Mouse (Mus musculus) natural killer cell, adult 2 months (primary cell): ENCODE measurements around the gene A4gnt.

Experiments used
- DNase-seq, 2 experiments: peaks; one replicate each; pipeline ENCODE4 v3.0.0; 2022; ENCODE audit warnings: low spot score in 2 of 2

The A4gnt gene

DNA sequence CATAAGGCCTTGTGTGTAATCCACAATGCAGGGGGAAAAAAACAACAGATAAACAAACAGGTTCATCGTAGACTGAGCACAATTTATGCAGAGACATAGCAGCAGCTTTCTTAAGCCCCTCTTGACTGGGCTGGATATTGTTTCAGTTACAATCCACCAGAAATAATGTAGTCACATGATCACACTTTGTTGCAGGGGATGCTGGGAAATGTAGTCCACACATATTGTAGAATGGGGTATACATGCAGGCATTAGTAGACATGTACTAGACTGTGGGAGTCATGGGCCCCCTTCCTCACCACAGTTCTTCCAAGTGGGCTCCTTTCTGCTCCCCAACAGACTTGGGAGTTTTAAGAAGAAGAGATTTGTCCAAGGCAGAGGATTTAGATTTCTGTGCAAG, 24.5 kb downstream of the A4gnt start:
- DNase-seq, result no peak

DNA sequence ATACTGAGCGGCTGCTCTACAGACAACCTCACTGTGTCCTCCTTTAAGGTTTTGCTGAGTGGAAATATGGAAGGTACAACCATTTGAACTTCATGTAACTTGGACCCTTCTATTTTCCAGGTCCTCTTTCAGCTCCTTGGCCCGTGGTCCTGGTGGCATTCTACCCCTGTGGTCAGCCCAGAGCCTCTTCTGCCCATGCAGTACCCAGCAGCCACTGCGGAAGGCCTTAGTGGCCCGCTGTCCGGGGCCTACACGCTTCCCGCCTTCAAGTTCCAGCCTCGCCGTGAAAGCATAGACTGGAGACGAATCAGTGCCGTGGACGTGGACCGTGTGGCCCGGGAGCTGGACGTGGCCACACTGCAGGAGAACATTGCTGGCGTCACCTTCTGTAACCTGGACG, 24.9 kb downstream of the A4gnt start:
- no peak for DNase-seq

DNA sequence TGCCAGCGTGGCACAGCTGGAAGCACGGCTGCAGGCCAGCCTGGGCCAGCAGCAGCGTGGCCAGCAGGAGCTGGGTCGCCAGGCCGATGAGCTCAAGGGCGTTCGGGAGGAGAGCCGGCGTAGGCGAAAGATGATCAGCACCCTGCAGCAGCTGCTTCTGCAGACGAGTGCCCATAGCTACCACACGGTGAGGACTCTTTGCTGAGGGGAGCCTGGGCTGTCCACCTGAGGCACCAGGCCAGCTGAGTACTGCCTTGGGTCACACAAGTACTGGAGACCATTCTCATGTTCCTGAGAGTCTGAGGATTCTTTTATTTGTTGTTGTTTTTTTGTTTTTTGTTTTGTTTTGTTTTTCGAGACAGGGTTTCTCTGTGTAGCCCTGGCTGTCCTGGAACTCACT, 25.4 kb downstream of the A4gnt start:
- no peak for DNase-seq

DNA sequence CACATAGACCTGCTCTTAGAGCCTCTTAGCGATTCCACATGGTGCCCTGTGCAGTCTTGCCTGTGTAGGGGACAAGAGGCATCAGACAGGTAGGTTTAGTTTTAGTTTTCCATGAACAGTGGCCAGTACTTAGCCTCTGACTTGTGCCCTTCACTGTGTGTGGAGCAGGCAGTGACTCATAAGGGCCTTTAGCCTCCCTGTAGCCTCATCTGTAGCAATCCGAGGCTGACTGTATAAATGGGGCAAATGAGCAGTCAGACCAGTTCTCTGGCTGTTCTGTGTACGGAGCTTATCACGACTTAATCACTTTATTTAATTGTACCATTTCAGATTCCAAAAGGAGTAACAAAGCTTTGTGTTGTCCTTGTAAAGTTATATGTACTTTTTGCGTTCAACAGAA, 27.7 kb downstream of the A4gnt start:
- DNase-seq, result no peak

DNA sequence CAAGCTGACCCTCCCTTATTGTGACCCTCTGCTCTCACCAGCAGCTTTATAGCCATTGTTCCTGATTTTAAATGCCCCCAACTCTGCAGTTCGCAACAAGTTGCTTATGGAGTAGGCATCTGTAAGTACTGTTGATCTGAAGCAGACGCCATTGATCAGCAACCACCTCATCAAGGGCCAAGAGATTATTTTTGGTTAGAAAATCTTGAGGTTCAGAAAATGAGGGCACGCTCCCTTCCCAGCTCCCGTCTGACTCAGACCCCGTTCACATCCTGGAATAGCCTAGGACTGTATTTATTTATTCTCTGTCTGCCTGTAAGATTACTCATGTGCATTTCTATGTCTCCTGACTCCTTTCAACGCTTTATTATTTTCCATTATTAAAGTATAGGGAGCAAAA, 33.1 kb downstream of the A4gnt start:
- no peak for DNase-seq

DNA sequence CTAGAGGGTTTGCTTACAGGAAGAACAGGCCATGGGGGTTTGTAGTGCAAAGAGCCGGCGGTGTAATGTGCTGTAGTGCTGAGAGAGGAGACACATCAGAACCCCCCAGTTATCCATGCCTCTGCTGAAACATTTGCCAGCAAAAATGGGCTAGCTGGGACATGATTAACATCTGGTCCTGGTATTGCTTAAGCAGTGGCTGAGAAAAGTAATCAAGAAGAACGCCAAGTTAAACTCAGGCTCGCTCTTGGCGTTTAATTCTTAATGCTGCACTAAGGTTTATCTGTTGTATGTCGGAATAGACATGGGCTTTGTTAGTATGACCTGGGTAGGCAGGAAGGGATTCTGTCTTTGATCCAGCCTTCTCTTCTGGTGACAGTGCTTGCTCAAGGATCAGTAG, 33.8 kb downstream of the A4gnt start:
- DNase-seq, result no peak

DNA sequence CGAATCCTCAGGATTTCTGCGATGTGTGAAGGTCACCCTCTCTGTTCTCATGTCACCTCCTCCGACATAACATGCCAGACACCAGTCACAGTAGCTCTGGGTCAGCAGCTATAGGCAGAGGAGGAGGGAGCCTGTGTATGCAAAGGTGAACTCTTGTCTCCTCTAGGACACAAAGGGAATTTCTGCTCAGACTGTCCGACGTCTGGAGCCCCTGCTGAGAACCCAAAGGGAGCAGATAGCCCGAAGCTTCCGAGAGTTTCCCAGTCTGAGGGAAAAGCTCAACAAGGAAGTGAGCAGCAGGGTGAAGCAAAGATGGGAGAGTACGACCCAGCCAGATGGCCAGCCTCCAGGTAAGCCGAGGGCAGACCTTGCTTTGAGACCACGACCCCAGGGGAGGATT, 48.5 kb downstream of the A4gnt start:
- DNase-seq, result no peak

DNA sequence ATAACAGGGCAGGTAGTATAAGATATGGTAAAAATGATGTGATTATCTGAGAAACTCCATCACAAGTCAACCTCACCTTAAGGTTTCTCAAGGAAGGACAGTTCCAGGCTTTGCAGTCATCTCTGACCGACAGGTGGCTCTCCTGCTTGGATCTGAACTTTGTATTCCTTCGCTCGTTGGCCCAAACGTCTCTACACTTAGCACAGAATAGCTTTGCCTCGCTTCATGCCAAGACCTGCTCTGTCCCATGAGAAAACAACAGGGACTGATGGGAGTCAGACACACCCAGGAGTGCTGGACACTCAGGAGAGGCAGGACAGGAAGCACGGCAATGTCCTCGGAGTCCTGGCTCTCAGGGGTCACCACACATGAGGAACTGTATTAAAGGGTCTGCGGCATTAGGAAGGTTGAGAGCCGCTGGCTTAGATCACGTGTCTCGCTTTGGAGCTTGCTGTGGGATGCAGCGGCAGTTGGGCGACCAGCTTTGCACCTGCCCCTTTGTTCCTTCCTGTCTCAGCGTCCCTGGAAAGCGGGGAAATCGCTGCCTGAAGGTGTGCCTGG, 49.4 kb downstream of the A4gnt start:
- no peak for DNase-seq

DNA sequence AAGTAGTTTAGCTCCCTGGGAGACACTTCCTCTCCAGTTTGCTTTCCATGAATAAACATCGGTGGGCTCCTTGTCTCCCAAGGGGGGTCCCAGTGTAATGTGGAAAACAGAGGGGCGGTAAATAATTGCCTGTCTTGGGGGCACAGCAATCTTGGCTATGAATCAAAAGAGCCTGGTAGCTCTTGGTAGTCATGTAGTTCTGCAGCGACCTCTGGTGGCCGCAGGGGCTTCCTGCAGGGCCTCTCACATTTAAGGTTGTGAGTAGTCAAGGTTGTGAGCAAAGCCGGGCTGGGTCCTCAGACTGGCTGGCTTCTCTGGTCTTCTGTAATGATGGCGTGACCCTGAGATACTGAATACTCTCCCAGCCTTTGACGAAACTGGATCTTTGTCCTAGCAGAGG, 50.1 kb downstream of the A4gnt start:
- DNase-seq, result peak; percentile 6 to 8

DNA sequence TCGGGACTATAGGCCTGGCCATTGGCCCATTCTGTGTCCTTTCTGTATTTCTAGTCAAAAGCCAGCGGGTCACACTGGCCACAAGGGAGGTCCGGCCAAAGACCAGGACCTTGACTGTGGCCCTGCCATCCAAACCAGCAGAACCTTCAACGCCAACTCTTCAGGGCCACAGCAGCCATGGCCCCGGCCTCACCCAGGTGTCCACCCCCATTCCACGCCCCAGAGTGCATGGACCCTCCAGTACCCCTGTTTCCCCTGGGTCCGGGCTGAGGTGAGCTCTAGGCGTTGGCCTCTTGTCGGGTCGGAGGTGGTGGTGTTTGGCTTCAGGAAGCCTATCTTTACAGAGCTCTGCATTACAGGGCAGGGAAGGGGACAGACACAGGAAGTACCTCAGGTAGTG, 50.6 kb downstream of the A4gnt start:
- no peak for DNase-seq

DNA sequence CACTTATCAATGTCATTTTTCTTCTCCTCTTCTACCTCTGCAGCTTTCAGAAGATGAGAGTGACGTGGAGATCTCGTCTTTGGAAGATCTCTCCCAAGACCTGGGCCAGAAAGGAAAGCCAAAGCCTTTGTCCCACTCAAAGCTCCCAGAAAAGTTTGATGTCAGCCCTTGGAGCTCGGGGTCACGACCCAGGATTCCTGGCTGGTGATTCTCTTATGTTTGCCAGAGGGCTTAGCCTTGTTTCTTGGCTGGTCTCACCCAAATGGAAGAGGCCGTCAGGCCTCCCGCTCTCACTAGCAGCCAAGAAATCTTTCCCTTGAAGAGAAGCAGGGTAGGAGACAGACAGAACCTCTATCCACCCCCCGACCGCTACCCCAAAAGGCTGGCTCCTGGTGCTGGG, 55.3 kb downstream of the A4gnt start:
- DNase-seq, result no peak

DNA sequence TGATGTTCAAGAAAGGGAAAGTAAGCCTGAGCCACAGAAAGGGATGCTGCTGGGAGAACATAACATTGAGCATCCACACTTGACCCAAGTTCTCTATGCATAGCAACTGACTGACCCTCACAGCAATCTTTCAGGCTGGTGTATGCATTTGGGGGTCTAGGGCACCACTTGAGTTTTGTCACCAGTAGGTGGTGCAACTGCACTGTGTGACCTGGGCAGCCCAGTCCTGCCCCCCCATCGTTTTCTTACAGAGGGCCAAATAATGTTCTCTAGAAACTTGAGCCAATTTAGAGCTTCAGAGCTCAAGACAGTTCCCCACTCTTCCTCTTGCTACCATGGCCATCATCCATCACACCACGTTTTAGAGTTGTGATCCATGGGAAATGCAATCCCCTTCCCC, 59.3 kb downstream of the A4gnt start:
- DNase-seq, result no peak
